Mouse (Mus musculus) cerebellum, postnatal 4 days (tissue): ENCODE measurements around the gene Hmg20b.

Experiments used
- DNase-seq, 2 experiments: peaks; one replicate each; pipeline ENCODE4 v3.0.0; 2022; ENCODE audit warnings: low spot score in 2 of 2, mixed read lengths in 1 of 2

The Hmg20b gene

GRCm38 (mm10) chr10:81378553-81379182, 28.4 kb upstream of the Hmg20b start:
- DNase-seq: peak; percentile 100

- no peak for DNase-seq
These were observed 27.7 kb upstream of the Hmg20b start, which contains the start of gene Fzr1 for GRCm38 (mm10) chr10:81377793-81378552. Fzr1 (minus strand) TSS chr10:81378516.

- no peak for DNase-seq
These were observed 27.0 kb upstream of the Hmg20b start for GRCm38 (mm10) chr10:81377362-81377664.

- no peak for DNase-seq
These were observed 26.5 kb upstream of the Hmg20b start for GRCm38 (mm10) chr10:81376561-81377361.

- no peak for DNase-seq
These were observed 25.0 kb upstream of the Hmg20b start for GRCm38 (mm10) chr10:81375322-81375721.

- no peak for DNase-seq
These were observed 16.9 kb upstream of the Hmg20b start for GRCm38 (mm10) chr10:81367207-81367495.

- DNase-seq: no peak
These were observed 16.4 kb upstream of the Hmg20b start for GRCm38 (mm10) chr10:81366477-81367206.

GRCm38 (mm10) chr10:81365672-81366476, 15.6 kb upstream of the Hmg20b start, which contains the start of gene 4930404N11Rik:
4930404N11Rik (minus strand) TSS chr10:81365816.
- DNase-seq: no peak

GRCm38 (mm10) chr10:81365073-81365472, 14.8 kb upstream of the Hmg20b start:
- no peak for DNase-seq

GRCm38 (mm10) chr10:81364666-81365065, 14.4 kb upstream of the Hmg20b start:
- DNase-seq: no peak

GRCm38 (mm10) chr10:81363436-81364346, 13.4 kb upstream of the Hmg20b start:
- DNase-seq: no peak

- no peak for DNase-seq
These were observed 12.2 kb upstream of the Hmg20b start for GRCm38 (mm10) chr10:81362336-81362949.

GRCm38 (mm10) chr10:81360721-81361120, 10.4 kb upstream of the Hmg20b start:
- DNase-seq: no peak

- no peak for DNase-seq
These were observed 8.6 kb upstream of the Hmg20b start for GRCm38 (mm10) chr10:81358841-81359240.

GRCm38 (mm10) chr10:81358209-81358608, 7.9 kb upstream of the Hmg20b start:
- no peak for DNase-seq

- peak; percentile 83 to 93 for DNase-seq
These were observed 6.9 kb upstream of the Hmg20b start, which contains the start of gene Mfsd12 for GRCm38 (mm10) chr10:81356991-81357844. Mfsd12 (plus strand) TSS chr10:81357491.

- DNase-seq: no peak
These were observed 6.2 kb upstream of the Hmg20b start for GRCm38 (mm10) chr10:81356352-81356990.

GRCm38 (mm10) chr10:81355533-81355932, 5.3 kb upstream of the Hmg20b start:
- no peak for DNase-seq
